Mouse (Mus musculus): Measurements from ENCODE around the gene Btbd17. TPM values are rescaled to one million over a fixed set of nuclear protein-coding genes. Genes with fewer than 3 reads are reported as not detected.
A peak's percentile ranks its signal among the peaks of the same experiment; 100 is the strongest.

Btbd17 gene
- polyA plus RNA-seq (2014; fragmentation: Nextera tagmentation; extraction: Ambion mirVana), result 0.65 and 1.3 TPM in 2 replicates

DNA sequence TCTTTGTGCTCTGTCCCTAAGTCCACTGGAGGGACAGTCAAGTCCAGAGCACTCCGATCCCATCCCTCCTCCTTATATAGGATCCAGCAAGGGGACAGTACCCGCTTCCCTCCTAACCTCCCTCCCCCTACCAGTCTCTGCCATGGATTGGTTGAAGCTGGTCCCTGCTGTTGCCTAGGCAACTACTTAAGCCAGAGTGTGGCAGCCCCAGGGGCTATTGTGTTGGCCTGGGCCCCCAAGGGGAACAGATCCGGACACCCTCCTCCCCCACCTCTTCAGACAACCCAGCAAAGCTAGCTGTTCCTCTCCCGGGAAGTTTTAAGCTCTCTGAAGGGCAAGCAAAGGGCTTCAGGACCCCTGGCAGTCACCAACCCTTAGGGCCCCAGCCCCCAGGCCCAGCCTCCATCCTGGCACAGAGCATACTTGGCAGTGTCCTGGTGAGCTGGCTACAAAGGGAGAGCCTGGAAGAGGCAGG, at the start of gene Btbd17:
Btbd17 (minus strand) TSS at position 98 of the 475 bp plus-strand sequence.
- DNase-seq (no peak), ATAC-seq (ENCODE audit: insufficient read depth) (peak; percentile 53)
- WGBS, result 12% methylated on average over 4 of the region's 4 CpGs
- no peaks in the 10 kb centered on the region for H3K36me3 ChIP-seq (ENCODE audit: insufficient read depth)
- H3K9me3 ChIP-seq (ENCODE audit: low read depth, low read length), result no peaks in the 10 kb centered on the region
- H3K4me3 ChIP-seq (ENCODE audit: low read depth, low read length), result peak within 1 kb of the TSS; percentile 23
- no peak for TF ChIP-seq CTCF (IDR thresholded peaks at IDR 0.05; ENCODE audit: low read depth)
- peak within 1 kb of the TSS; percentile 57 for H3K4me2 ChIP-seq
- H3K4me1 ChIP-seq (ENCODE audit: insufficient read depth), result peaks cover 3% of the 10 kb centered on the region; the same call in 1 of the 2 replicates
- peaks cover 34% of the 10 kb centered on the region for H3K27me3 ChIP-seq (ENCODE audit: insufficient read depth, low read length)
- H3K27ac ChIP-seq (ENCODE audit: low read depth), result no peak within 1 kb of the TSS
- H3K9ac ChIP-seq, result peak within 1 kb of the TSS; percentile 6; the same call in 1 of the 2 replicates

DNA sequence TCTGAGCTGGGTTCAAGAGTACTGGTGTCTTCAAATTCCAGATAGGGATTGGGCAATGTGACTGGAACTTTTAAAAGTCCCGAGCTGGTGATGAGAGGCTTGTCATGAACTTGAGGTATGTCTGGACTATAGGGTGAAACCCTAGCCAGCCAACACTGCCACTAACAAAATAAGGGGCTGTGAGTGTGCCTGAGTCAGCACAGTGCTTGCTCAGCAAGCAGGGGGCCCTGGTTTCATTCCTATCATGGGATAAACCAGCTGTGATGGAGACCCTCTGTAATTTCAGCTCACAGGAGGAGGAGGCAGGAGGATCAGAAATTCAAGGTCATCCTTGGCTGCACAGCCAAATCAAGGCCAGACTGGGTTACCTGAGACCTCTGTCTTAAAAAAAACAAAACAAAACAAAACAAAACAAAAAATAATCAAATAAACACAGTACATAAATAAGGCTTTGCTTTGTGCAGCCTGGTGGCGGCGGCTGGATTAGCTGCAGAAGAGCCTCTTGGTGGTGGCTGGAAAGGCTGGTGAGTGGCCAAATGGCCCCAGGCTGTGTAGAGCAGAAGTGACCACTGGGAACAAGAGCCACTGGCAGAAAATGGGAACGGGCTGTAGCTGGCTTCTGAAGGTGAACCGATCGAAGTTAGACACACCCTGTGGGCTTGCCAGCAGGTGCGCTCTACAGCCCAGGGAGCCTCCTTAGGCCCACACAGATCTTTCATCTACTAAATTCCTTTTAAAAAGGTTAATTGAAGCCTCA, 48.9 kb upstream of the Btbd17 start:
- H3K4me1 ChIP-seq (ENCODE audit: insufficient read depth), result peaks cover 6% of the 10 kb centered on the region; the same call in 1 of the 2 replicates
- no peak overlapping the region for H3K27ac ChIP-seq (ENCODE audit: low read depth)
- H3K4me3 ChIP-seq (ENCODE audit: low read depth, low read length), result no peak overlapping the region
- no peaks in the 10 kb centered on the region for H3K36me3 ChIP-seq (ENCODE audit: insufficient read depth)
- no peak overlapping the region for H3K4me2 ChIP-seq
- H3K9me3 ChIP-seq (ENCODE audit: low read depth, low read length), result no peaks in the 10 kb centered on the region
- H3K27me3 ChIP-seq (ENCODE audit: insufficient read depth, low read length), result no peaks in the 10 kb centered on the region
- 78% methylated on average over 7 of the region's 7 CpGs for WGBS
- TF ChIP-seq CTCF (IDR thresholded peaks at IDR 0.05; ENCODE audit: low read depth), result no peak
- ATAC-seq (ENCODE audit: insufficient read depth), result peak; percentile 19; the same call in 1 of the 2 replicates
- H3K9ac ChIP-seq, result no peak overlapping the region
- no peak for DNase-seq

DNA sequence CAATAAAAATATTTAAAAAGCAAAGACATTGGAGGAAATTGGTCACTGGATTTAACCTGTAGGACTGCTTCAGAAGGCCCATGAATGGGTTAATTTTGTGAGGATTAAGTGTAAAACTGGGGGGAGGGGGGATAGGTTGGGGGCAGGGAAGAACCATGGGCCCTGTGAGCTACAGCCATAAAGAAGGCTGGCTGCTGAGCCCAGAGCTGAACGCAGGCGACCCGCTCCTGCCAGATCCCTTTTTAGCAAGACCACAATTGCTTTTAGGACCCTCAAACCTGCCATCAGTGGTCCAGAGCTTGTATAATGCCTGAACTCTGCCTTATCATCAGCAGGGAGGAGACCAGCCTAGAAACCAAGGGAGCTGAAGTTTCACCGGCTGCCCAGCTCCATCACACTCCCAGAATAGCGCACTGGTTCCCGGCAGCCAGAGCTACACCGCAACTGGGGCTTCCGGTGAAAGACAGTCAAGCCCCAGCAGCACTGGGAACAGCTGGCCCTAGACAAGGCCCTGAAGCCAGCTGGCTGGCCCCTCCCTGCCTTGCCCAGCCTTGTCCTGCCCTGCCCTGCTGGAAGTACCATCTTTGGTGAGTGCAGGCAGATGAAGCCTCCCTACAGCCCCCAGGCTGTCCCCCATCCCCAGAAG, 48.2 kb upstream of the Btbd17 start:
- Histone ChIP-seq H3K36me3 (ENCODE audit: insufficient read depth) (no peaks in the 10 kb centered on the region), H3K4me2 (0 out of 2 replicates have a peak overlapping the region, but pooled peaks have one; percentile 7), H3K9ac (peak overlapping the region; percentile 9; the same call in 1 of the 2 replicates), H3K4me1 (ENCODE audit: insufficient read depth) (peaks cover 6% of the 10 kb centered on the region; the same call in 1 of the 2 replicates), H3K27me3 (ENCODE audit: insufficient read depth, low read length) (no peaks in the 10 kb centered on the region), H3K4me3 (ENCODE audit: low read depth, low read length) (no peak overlapping the region), H3K27ac (ENCODE audit: low read depth) (peak overlapping the region; percentile 30; the same call in 1 of the 2 replicates), H3K9me3 (ENCODE audit: low read depth, low read length) (no peaks in the 10 kb centered on the region)
- DNase-seq (peak; percentile 62), ATAC-seq (ENCODE audit: insufficient read depth) (peak; percentile 76)
- TF ChIP-seq CTCF (IDR thresholded peaks at IDR 0.05; ENCODE audit: low read depth), result no peak
- 9% methylated on average over 8 of the region's 8 CpGs for WGBS

DNA sequence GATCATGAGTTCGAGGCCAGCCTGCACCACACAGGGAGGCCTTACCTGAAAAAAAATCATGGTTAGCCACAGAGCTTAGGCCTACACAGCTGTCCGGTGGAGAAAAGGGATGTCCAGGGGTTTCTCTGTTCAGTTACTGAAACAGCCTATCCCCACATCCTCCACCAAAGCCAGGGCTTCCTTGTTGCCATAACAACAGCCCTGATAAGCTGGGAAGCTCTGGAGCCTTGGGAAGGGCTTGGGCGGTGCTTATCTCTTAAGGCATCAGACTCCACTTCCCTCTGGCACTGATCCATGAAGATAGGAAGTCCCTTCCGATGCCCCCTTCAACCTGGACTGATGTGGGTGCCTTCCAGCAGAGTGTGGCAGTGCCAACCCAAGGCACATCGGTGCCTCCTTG, 37.4 kb upstream of the Btbd17 start:
- no peaks in the 10 kb centered on the region for H3K27me3 ChIP-seq (ENCODE audit: insufficient read depth, low read length)
- H3K9ac ChIP-seq, result no peak overlapping the region
- no peaks in the 10 kb centered on the region for H3K36me3 ChIP-seq (ENCODE audit: insufficient read depth)
- H3K4me1 ChIP-seq (ENCODE audit: insufficient read depth), result peaks cover 22% of the 10 kb centered on the region
- no peak for ATAC-seq (ENCODE audit: insufficient read depth)
- WGBS, result 38% methylated on average over 5 of the region's 5 CpGs
- TF ChIP-seq CTCF (IDR thresholded peaks at IDR 0.05; ENCODE audit: low read depth), result no peak
- DNase-seq, result peak; percentile 49
- H3K4me2 ChIP-seq, result no peak overlapping the region
- no peak overlapping the region for H3K27ac ChIP-seq (ENCODE audit: low read depth)
- H3K4me3 ChIP-seq (ENCODE audit: low read depth, low read length), result no peak overlapping the region
- H3K9me3 ChIP-seq (ENCODE audit: low read depth, low read length), result no peaks in the 10 kb centered on the region

GRCm38 (mm10) chr11:114830433-114830773, 34.7 kb upstream of the Btbd17 start:
- peaks cover 25% of the 10 kb centered on the region for H3K4me1 ChIP-seq (ENCODE audit: insufficient read depth)
- TF ChIP-seq CTCF (IDR thresholded peaks at IDR 0.05; ENCODE audit: low read depth), result no peak

GRCm38 (mm10) chr11:114829499-114830432, 34.0 kb upstream of the Btbd17 start:
- Histone ChIP-seq H3K27me3 (ENCODE audit: insufficient read depth, low read length) (no peaks in the 10 kb centered on the region), H3K4me2 (peak overlapping the region; percentile 80), H3K4me1 (ENCODE audit: insufficient read depth) (peaks cover 25% of the 10 kb centered on the region), H3K27ac (ENCODE audit: low read depth) (peak overlapping the region; percentile 97), H3K9ac (peak overlapping the region; percentile 58), H3K9me3 (ENCODE audit: low read depth, low read length) (no peaks in the 10 kb centered on the region), H3K36me3 (ENCODE audit: insufficient read depth) (no peaks in the 10 kb centered on the region), H3K4me3 (ENCODE audit: low read depth, low read length) (peak overlapping the region; percentile 32)
- no peak for TF ChIP-seq CTCF (IDR thresholded peaks at IDR 0.05; ENCODE audit: low read depth)
- WGBS, result 4% methylated on average over 24 of the region's 24 CpGs
- DNase-seq, result peak; percentile 82
- ATAC-seq (ENCODE audit: insufficient read depth), result peak; percentile 95

More at GRCm38 (mm10) chr11:114830433-114830773, 34.7 kb upstream of the Btbd17 start:
- Histone ChIP-seq H3K27me3 (ENCODE audit: insufficient read depth, low read length) (no peaks in the 10 kb centered on the region), H3K9ac (peak overlapping the region; percentile 35), H3K4me2 (peak overlapping the region; percentile 80), H3K9me3 (ENCODE audit: low read depth, low read length) (no peaks in the 10 kb centered on the region), H3K36me3 (ENCODE audit: insufficient read depth) (no peaks in the 10 kb centered on the region), H3K4me3 (ENCODE audit: low read depth, low read length) (peak overlapping the region; percentile 32; the same call in 1 of the 2 replicates), H3K27ac (ENCODE audit: low read depth) (peak overlapping the region; percentile 97)
- 10% methylated on average over 8 of the region's 8 CpGs for WGBS
- no peak for DNase-seq
- peak; percentile 25; the same call in 1 of the 2 replicates for ATAC-seq (ENCODE audit: insufficient read depth)
